Mouse (Mus musculus) thymus, adult 2 months (tissue): ENCODE measurements around the gene Pde4a. TPM values are rescaled to one million over a fixed set of nuclear protein-coding genes. Genes with fewer than 3 reads are reported as not detected.

ENCODE experiments used
- DNase-seq: peaks from one replicate; pipeline ENCODE4 v3.0.0; 2021
- H3K27ac ChIP-seq: fragments of 200-500 bp; 2 replicates; pipeline ENCODE4 v1.5.1; 2012; ENCODE audit warnings: low read length, control low read depth; ENCODE audit not compliant: control insufficient read depth, insufficient read depth
- H3K27me3 ChIP-seq: fragments of 200-500 bp; 2 replicates; pipeline ENCODE4 v1.6.1; 2012; ENCODE audit warnings: mild to moderate bottlenecking, low read length, moderate library complexity, mixed read lengths; ENCODE audit not compliant: control insufficient read depth, insufficient read depth
- H3K36me3 ChIP-seq: fragments of 200-500 bp; 2 replicates; pipeline ENCODE4 v1.6.1; 2012; ENCODE audit warnings: mild to moderate bottlenecking, low read length, moderate library complexity; ENCODE audit not compliant: control insufficient read depth, insufficient read depth
- H3K4me1 ChIP-seq: fragments of 200-500 bp; replicated peaks from 2 replicates; pipeline ENCODE4 v1.6.1; 2012; ENCODE audit warnings: low read length; ENCODE audit not compliant: control insufficient read depth, insufficient read depth
- H3K4me3 ChIP-seq: fragments of 200-500 bp; 2 replicates; pipeline ENCODE4 v1.5.1; 2012; ENCODE audit warnings: mild to moderate bottlenecking, low read length, control low read depth, moderate library complexity; ENCODE audit not compliant: control insufficient read depth, insufficient read depth
- CTCF ChIP-seq: fragments of 200-500 bp; IDR thresholded peaks from 2 replicates; pipeline ENCODE4 v1.5.1; 2012; ENCODE audit warnings: mild to moderate bottlenecking, control low read depth, low read length, moderate library complexity, borderline replicate concordance; ENCODE audit not compliant: control insufficient read depth, poor library complexity, insufficient read depth; ENCODE audit errors: extremely low read depth
- POLR2A ChIP-seq: fragments of 200-500 bp; IDR thresholded peaks from 2 replicates; pipeline ENCODE4 v1.6.1; 2012; ENCODE audit warnings: mild to moderate bottlenecking, low read length, control low read depth, moderate library complexity; ENCODE audit not compliant: control insufficient read depth, poor library complexity, insufficient read depth; ENCODE audit errors: extremely low read depth
- WGBS: fragments of 180-500 bp; shearing (Covaris S2); methylation state at CpG from one replicate; pipeline ENCODE4 v1.1.7; 2018; 5-methylcytosine and 5-hydroxymethylcytosine counted together
- polyA plus RNA-seq: library from polyadenylated mRNA; depleted of rRNA; stranded (reverse); fragments of >200 nt; gene quantifications from 2 replicates; pipeline ENCODE4 v1.2.3, GENCODE M21; 2012; rRNA removed

The Pde4a gene
- 6.1 and 6.8 TPM in 2 replicates for polyA plus RNA-seq

GRCm38 (mm10) chr9:21165041-21165951, at the start of gene Pde4a:
Gene Pde4a, plus strand, starts transcription at chr9:21165714.
- Histone ChIP-seq H3K27ac (no peak within 1 kb of the TSS), H3K36me3 (no peaks in the 10 kb centered on the region), H3K4me3 (peak within 1 kb of the TSS; percentile 22), H3K4me1 (peaks cover 51% of the 10 kb centered on the region), H3K27me3 (peaks cover 4% of the 10 kb centered on the region; the same call in 1 of the 2 replicates)
- DNase-seq, result peak; percentile 52
- WGBS, result under 1% methylated on average over 85 of the region's 86 CpGs
- no peak; the same call in 1 of the 2 replicates for TF ChIP-seq CTCF
- TF ChIP-seq POLR2A, result no peak

GRCm38 (mm10) chr9:21117073-21117472, 48.4 kb upstream of the Pde4a start:
- no peak overlapping the region for H3K27ac ChIP-seq
- no peaks in the 10 kb centered on the region for H3K4me1 ChIP-seq
- DNase-seq, result no peak
- peaks cover 11% of the 10 kb centered on the region; the same call in 1 of the 2 replicates for H3K36me3 ChIP-seq
- no peaks in the 10 kb centered on the region for H3K27me3 ChIP-seq
- no peak overlapping the region for H3K4me3 ChIP-seq
- TF ChIP-seq POLR2A (no peak), CTCF (no peak)
- WGBS, result 84% methylated on average over 6 of the region's 6 CpGs

GRCm38 (mm10) chr9:21121483-21121882, 44.0 kb upstream of the Pde4a start:
- WGBS, result 95% methylated on average over 16 of the region's 16 CpGs
- no peaks in the 10 kb centered on the region for H3K27me3 ChIP-seq

GRCm38 (mm10) chr9:21124837-21125236, 40.7 kb upstream of the Pde4a start:
- Histone ChIP-seq H3K36me3 (peaks cover 16% of the 10 kb centered on the region; the same call in 1 of the 2 replicates), H3K4me1 (no peaks in the 10 kb centered on the region), H3K4me3 (no peak overlapping the region), H3K27ac (no peak overlapping the region), H3K27me3 (no peaks in the 10 kb centered on the region)
- TF ChIP-seq POLR2A (no peak), CTCF (no peak)
- DNase-seq, result no peak
- 91% methylated on average over 5 of the region's 5 CpGs for WGBS

More at GRCm38 (mm10) chr9:21121483-21121882, 44.0 kb upstream of the Pde4a start:
- no peaks in the 10 kb centered on the region for H3K4me1 ChIP-seq
- DNase-seq, result no peak
- H3K4me3 ChIP-seq, result no peak overlapping the region
- no peak for TF ChIP-seq CTCF
- TF ChIP-seq POLR2A, result no peak
- H3K36me3 ChIP-seq, result peaks cover 11% of the 10 kb centered on the region; the same call in 1 of the 2 replicates
- H3K27ac ChIP-seq, result no peak overlapping the region

GRCm38 (mm10) chr9:21125502-21126258, 39.8 kb upstream of the Pde4a start:
- WGBS, result 67% methylated on average over 9 of the region's 9 CpGs
- TF ChIP-seq POLR2A (no peak), CTCF (no peak)
- H3K27ac ChIP-seq, result no peak overlapping the region
- peaks cover 2% of the 10 kb centered on the region; the same call in 1 of the 2 replicates for H3K4me1 ChIP-seq
- H3K36me3 ChIP-seq, result peaks cover 11% of the 10 kb centered on the region; the same call in 1 of the 2 replicates
- DNase-seq, result no peak
- no peaks in the 10 kb centered on the region for H3K27me3 ChIP-seq
- no peak overlapping the region for H3K4me3 ChIP-seq

GRCm38 (mm10) chr9:21126259-21126627, 39.3 kb upstream of the Pde4a start:
- no peak for DNase-seq
- peaks cover 10% of the 10 kb centered on the region; the same call in 1 of the 2 replicates for H3K36me3 ChIP-seq
- 32% methylated on average over 2 of the region's 2 CpGs for WGBS
- H3K4me1 ChIP-seq, result peaks cover 2% of the 10 kb centered on the region; the same call in 1 of the 2 replicates
- H3K27me3 ChIP-seq, result no peaks in the 10 kb centered on the region
- no peak overlapping the region for H3K27ac ChIP-seq
- H3K4me3 ChIP-seq, result no peak overlapping the region
- TF ChIP-seq POLR2A, result no peak
- TF ChIP-seq CTCF, result no peak
